Comparison of ENCODE assay signal across 24 mouse cellular contexts in genomic region chr10:18072871-18073270, GRCm38 (mm10). TPM values are rescaled to one million over a fixed set of nuclear protein-coding genes. Genes with fewer than 3 reads are reported as not detected.
A peak's percentile ranks its signal among the peaks of the same experiment; 100 is the strongest.
DNase-seq lines count a peak whose midpoint lies in the region; ATAC-seq and TF ChIP-seq lines count a peak whose summit lies in the region.
"Had no signal": no experiment of that assay in that cellular context is flagged by ENCODE, and none has a peak within 500 bp of the region (broad histone marks: within the 10 kb centered on the region; RNA-seq: fewer than 3 reads in every experiment).

No protein-coding gene starts in this region.

- H3K4me3 ChIP-seq in heart, embryonic 13.5 days, result no peak overlapping the region
- H3K4me3 ChIP-seq in heart, embryonic 10.5 days, result no peak overlapping the region
- H3K4me3 ChIP-seq in kidney, embryonic 14.5 days (ENCODE audit: low read length), result no peak overlapping the region
- H3K4me3 ChIP-seq in kidney, embryonic 15.5 days (replicated peaks), result no peak overlapping the region
- H3K4me3 ChIP-seq in kidney, postnatal 0 days (replicated peaks; ENCODE audit: low read depth, low read length), result no peak overlapping the region
- H3K4me3 ChIP-seq in liver, postnatal 0 days (ENCODE audit: low read depth, low read length), result no peak overlapping the region
- H3K4me3 ChIP-seq: embryonic facial prominence, embryonic 13.5 days; embryonic facial prominence, embryonic 15.5 days; erythroblast, embryonic 14.5 days; forebrain, embryonic 10.5 days; forebrain, embryonic 12.5 days had no signal

- 0 out of 2 replicates have a peak overlapping the region, but pooled peaks have one; percentile 3 for H3K27ac ChIP-seq in heart, embryonic 13.5 days (replicated peaks)
- H3K27ac ChIP-seq in heart, embryonic 10.5 days, result no peak overlapping the region
- H3K27ac ChIP-seq in kidney, embryonic 14.5 days (ENCODE audit: low read depth, low read length), result no peak overlapping the region
- H3K27ac ChIP-seq in kidney, embryonic 15.5 days, result no peak overlapping the region
- H3K27ac ChIP-seq in kidney, postnatal 0 days, result no peak overlapping the region
- H3K27ac ChIP-seq in liver, postnatal 0 days (ENCODE audit: low read depth), result peak overlapping the region; percentile 24; the same call in 1 of the 2 replicates
- H3K27ac ChIP-seq: embryonic facial prominence, embryonic 13.5 days; embryonic facial prominence, embryonic 15.5 days; forebrain, embryonic 10.5 days; forebrain, embryonic 12.5 days had no signal

- WGBS in heart, embryonic 13.5 days, result 44% methylated on average over 3 of the region's 3 CpGs
- WGBS in heart, embryonic 10.5 days, result 40% methylated on average over 3 of the region's 3 CpGs
- WGBS in kidney, embryonic 14.5 days, result 27% methylated on average over 3 of the region's 3 CpGs
- WGBS in kidney, embryonic 15.5 days, result 37% methylated on average over 3 of the region's 3 CpGs
- WGBS in kidney, postnatal 0 days, result 33% methylated on average over 3 of the region's 3 CpGs
- WGBS in liver, postnatal 0 days (ENCODE audit: insufficient replicate concordance), result 45% methylated on average over 3 of the region's 3 CpGs

- H3K27me3 ChIP-seq in heart, embryonic 13.5 days (replicated peaks), result no peaks in the 10 kb centered on the region
- H3K27me3 ChIP-seq in heart, embryonic 10.5 days (ENCODE audit: insufficient read depth, poor library complexity, severe bottlenecking), result no peaks in the 10 kb centered on the region
- H3K27me3 ChIP-seq in kidney, embryonic 14.5 days (ENCODE audit: control insufficient read depth, insufficient read depth, low read length), result no peaks in the 10 kb centered on the region
- H3K27me3 ChIP-seq in kidney, embryonic 15.5 days, result no peaks in the 10 kb centered on the region
- no peaks in the 10 kb centered on the region for H3K27me3 ChIP-seq in kidney, postnatal 0 days (ENCODE audit: insufficient read depth, low read length)
- no peaks in the 10 kb centered on the region for H3K27me3 ChIP-seq in liver, postnatal 0 days (ENCODE audit: insufficient read depth, low read length)
- H3K27me3 ChIP-seq: embryonic facial prominence, embryonic 13.5 days; embryonic facial prominence, embryonic 15.5 days; forebrain, embryonic 12.5 days had no signal

- no peak overlapping the region for H3K4me2 ChIP-seq in heart, embryonic 13.5 days
- no peak overlapping the region for H3K4me2 ChIP-seq in kidney, embryonic 14.5 days (replicated peaks; ENCODE audit: low read depth, low read length)
- H3K4me2 ChIP-seq in kidney, embryonic 15.5 days, result no peak overlapping the region
- no peak overlapping the region for H3K4me2 ChIP-seq in kidney, postnatal 0 days (ENCODE audit: low read length)
- no peak overlapping the region for H3K4me2 ChIP-seq in liver, postnatal 0 days (ENCODE audit: low read depth, low read length)
- H3K4me2 ChIP-seq: embryonic facial prominence, embryonic 13.5 days; embryonic facial prominence, embryonic 15.5 days; forebrain, embryonic 12.5 days had no signal

- no peak overlapping the region for H3K9ac ChIP-seq in heart, embryonic 13.5 days
- no peak overlapping the region for H3K9ac ChIP-seq in kidney, embryonic 14.5 days (ENCODE audit: low read depth, low read length)
- no peak overlapping the region for H3K9ac ChIP-seq in kidney, embryonic 15.5 days
- H3K9ac ChIP-seq in kidney, postnatal 0 days (ENCODE audit: low read depth, low read length), result no peak overlapping the region
- H3K9ac ChIP-seq in liver, postnatal 0 days (replicated peaks), result no peak overlapping the region
- H3K9ac ChIP-seq: embryonic facial prominence, embryonic 13.5 days; embryonic facial prominence, embryonic 15.5 days; forebrain, embryonic 12.5 days had no signal

- no peaks in the 10 kb centered on the region for H3K9me3 ChIP-seq in heart, embryonic 13.5 days
- no peaks in the 10 kb centered on the region for H3K9me3 ChIP-seq in heart, embryonic 10.5 days
- H3K9me3 ChIP-seq in kidney, embryonic 14.5 days (ENCODE audit: control insufficient read depth, low read length), result no peaks in the 10 kb centered on the region
- H3K9me3 ChIP-seq in kidney, embryonic 15.5 days (replicated peaks), result no peaks in the 10 kb centered on the region
- no peaks in the 10 kb centered on the region for H3K9me3 ChIP-seq in kidney, postnatal 0 days (replicated peaks; ENCODE audit: low read length)
- H3K9me3 ChIP-seq in liver, postnatal 0 days (ENCODE audit: low read length), result no peaks in the 10 kb centered on the region
- H3K9me3 ChIP-seq: embryonic facial prominence, embryonic 13.5 days; embryonic facial prominence, embryonic 15.5 days; forebrain, embryonic 10.5 days; forebrain, embryonic 12.5 days had no signal

- DNase-seq in heart, embryonic 10.5 days (ENCODE audit: low spot score), result no peak
- DNase-seq in kidney, postnatal 0 days (ENCODE audit: low spot score), result peak; percentile 67
- no peak for DNase-seq in kidney, postnatal 10 days
- no peak for DNase-seq in liver, postnatal 0 days
- no peak for DNase-seq in liver
- DNase-seq: adrenal gland, adult 2 months; adrenal gland, postnatal 10 days; adrenal gland, postnatal 25 days; cerebellum, adult 11 months; cerebellum, adult 18-20 months; cerebellum, adult 8-10 months; cerebellum, adult 9-11 months; cerebellum, postnatal 14 days; cerebellum, postnatal 36 days; embryo, embryonic 11 days had no signal

- H3K36me3 ChIP-seq in heart, embryonic 13.5 days, result peaks cover 5% of the 10 kb centered on the region; the same call in 1 of the 2 replicates
- 0 out of 2 replicates have a peak, but pooled peaks cover 5% of the 10 kb centered on the region for H3K36me3 ChIP-seq in heart, embryonic 10.5 days
- no peaks in the 10 kb centered on the region for H3K36me3 ChIP-seq in kidney, embryonic 14.5 days (ENCODE audit: control insufficient read depth, insufficient read depth, low read length)
- H3K36me3 ChIP-seq in kidney, embryonic 15.5 days, result no peaks in the 10 kb centered on the region
- no peaks in the 10 kb centered on the region for H3K36me3 ChIP-seq in kidney, postnatal 0 days (ENCODE audit: insufficient read depth, low read length)
- H3K36me3 ChIP-seq in liver, postnatal 0 days (replicated peaks; ENCODE audit: insufficient read depth, low read length), result no peaks in the 10 kb centered on the region

- no peak for TF ChIP-seq CTCF in kidney, postnatal 0 days (IDR thresholded peaks at IDR 0.05; ENCODE audit: low read depth)
- no peak for TF ChIP-seq CTCF in liver, postnatal 0 days (IDR thresholded peaks at IDR 0.05; ENCODE audit: low read depth)

- ATAC-seq in heart, embryonic 13.5 days (ENCODE audit: extremely low read depth, insufficient number of reproducible peaks, low FRiP score, low TSS enrichment), result no peak
- peak; percentile 65; the same call in 1 of the 2 replicates for ATAC-seq in kidney, embryonic 14.5 days (ENCODE audit: low FRiP score, low TSS enrichment)
- no peak; the same call in 1 of the 2 replicates for ATAC-seq in kidney, embryonic 15.5 days (replicated peaks; ENCODE audit: low FRiP score)
- no peak for ATAC-seq in kidney, postnatal 0 days (replicated peaks; ENCODE audit: low FRiP score, low read depth)
- no peak for ATAC-seq in liver, postnatal 0 days
- ATAC-seq: forebrain, embryonic 14.5 days had no signal

- peaks cover 76% of the 10 kb centered on the region for H3K4me1 ChIP-seq in heart, embryonic 13.5 days
- peaks cover 46% of the 10 kb centered on the region for H3K4me1 ChIP-seq in heart, embryonic 10.5 days
- H3K4me1 ChIP-seq in kidney, embryonic 14.5 days (ENCODE audit: control insufficient read depth, insufficient read depth, low read length), result peaks cover 18% of the 10 kb centered on the region; the same call in 1 of the 2 replicates
- H3K4me1 ChIP-seq in kidney, embryonic 15.5 days, result peaks cover 35% of the 10 kb centered on the region
- peaks cover 7% of the 10 kb centered on the region; the same call in 1 of the 2 replicates for H3K4me1 ChIP-seq in kidney, postnatal 0 days (replicated peaks; ENCODE audit: insufficient read depth, low read length)
- H3K4me1 ChIP-seq in liver, postnatal 0 days (ENCODE audit: insufficient read depth), result peaks cover 34% of the 10 kb centered on the region

- TF ChIP-seq EP300 in liver, postnatal 0 days (IDR thresholded peaks at IDR 0.05; ENCODE audit: low read depth), result no peak

RNA-seq across cellular contexts. Expression of gene Reps1, which starts 17.2 kb away (rescaled TPM):
- polyA plus RNA-seq in heart, embryonic 13.5 days (2015; fragmentation: Nextera tagmentation; extraction: Ambion mirVana), result 7.8 and 8.5 TPM in 2 replicates
- 10.2 and 10.6 TPM in 2 replicates for polyA plus RNA-seq in heart, embryonic 10.5 days (2016; fragmentation: Nextera tagmentation; extraction: Ambion mirVana)
- 20.3 and 23.0 TPM in 2 replicates for polyA plus RNA-seq in kidney, embryonic 14.5 days (2014; fragmentation: Nextera tagmentation; extraction: Ambion mirVana)
- 11.9 and 15.3 TPM in 2 replicates for polyA plus RNA-seq in kidney, embryonic 15.5 days (2015; fragmentation: Nextera tagmentation; extraction: Ambion mirVana)
- 13.7 and 19.5 TPM in 2 replicates for polyA plus RNA-seq in kidney, postnatal 0 days (2015; fragmentation: Nextera tagmentation; extraction: Ambion mirVana)
- 5.6 and 6.7 TPM in 2 replicates for polyA plus RNA-seq in liver, postnatal 0 days (2015; fragmentation: Nextera tagmentation; extraction: Ambion mirVana)

RNA-seq across cellular contexts. Expression of gene Abracl, which starts 49.8 kb away (rescaled TPM):
- polyA plus RNA-seq in heart, embryonic 13.5 days (2015; fragmentation: Nextera tagmentation; extraction: Ambion mirVana), result 146 and 167 TPM in 2 replicates
- 190 and 216 TPM in 2 replicates for polyA plus RNA-seq in heart, embryonic 10.5 days (2016; fragmentation: Nextera tagmentation; extraction: Ambion mirVana)
- polyA plus RNA-seq in kidney, embryonic 14.5 days (2014; fragmentation: Nextera tagmentation; extraction: Ambion mirVana), result 134 and 179 TPM in 2 replicates
- 128 and 143 TPM in 2 replicates for polyA plus RNA-seq in kidney, embryonic 15.5 days (2015; fragmentation: Nextera tagmentation; extraction: Ambion mirVana)
- 192 and 194 TPM in 2 replicates for polyA plus RNA-seq in kidney, postnatal 0 days (2015; fragmentation: Nextera tagmentation; extraction: Ambion mirVana)
- 58.6 and 61.7 TPM in 2 replicates for polyA plus RNA-seq in liver, postnatal 0 days (2015; fragmentation: Nextera tagmentation; extraction: Ambion mirVana)

Comparison
In these comparisons a context has a peak if more than half of its experiments do, and no peak if none do; other contexts are left out.
1. H3K27ac ChIP-seq: peak in heart, embryonic 13.5 days (single experiment) and liver, postnatal 0 days (single experiment); none in heart, embryonic 10.5 days (single experiment), kidney, embryonic 14.5 days (single experiment), kidney, embryonic 15.5 days (single experiment) and kidney, postnatal 0 days (single experiment).